Mouse (Mus musculus) central nervous system, embryonic 14 days (tissue): ENCODE data around the gene Gm6882. TPM values are rescaled to one million over a fixed set of nuclear protein-coding genes. Genes with fewer than 3 reads are reported as not detected.

Source experiments
- polyA plus RNA-seq: library from polyadenylated mRNA; depleted of rRNA; stranded (reverse); fragments of >200 nt; gene quantifications from 2 replicates; pipeline ENCODE4 v1.2.3, GENCODE M21; 2012; rRNA removed

Gm6882 gene
- not detected in 2 replicates for polyA plus RNA-seq

DNA sequence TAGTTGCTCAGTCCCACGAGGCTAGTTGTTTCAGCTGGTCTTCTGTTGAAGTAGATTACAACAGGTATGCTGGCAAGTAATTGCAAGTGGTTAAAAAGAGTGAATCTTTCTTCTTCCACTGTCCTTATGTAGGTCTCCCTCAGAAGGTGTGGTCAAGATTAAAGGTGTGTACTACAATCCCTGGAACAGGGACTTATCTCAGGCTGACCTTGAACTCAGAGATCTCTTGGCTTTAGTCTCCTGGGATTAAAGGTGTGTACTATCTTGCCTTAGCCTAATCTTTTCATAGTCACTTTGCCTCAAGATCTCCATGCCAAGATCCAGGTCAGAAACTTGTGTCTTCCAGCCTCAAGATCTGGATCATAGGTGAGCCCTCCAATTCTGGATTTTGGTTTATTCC is at the start of gene Gm6882:
Gene Gm6882 (minus strand): TSS at position 101 of the 400 bp plus-strand sequence.

Other genes with a start within 250 kb of the Gm6882 start
- gene Gm5157, start 242.3 kb downstream of the Gm6882 start, polyA plus RNA-seq: not detected in 2 replicates
- gene Vmn1r124, start 172.1 kb downstream of the Gm6882 start, polyA plus RNA-seq: not detected in 2 replicates
- not detected in 2 replicates for gene Vmn1r125, start 160.6 kb downstream of the Gm6882 start, polyA plus RNA-seq
- not detected in 2 replicates for gene Vmn1r126, start 131.3 kb downstream of the Gm6882 start, polyA plus RNA-seq
- gene Vmn1r127, start 112.9 kb downstream of the Gm6882 start, polyA plus RNA-seq: not detected in 2 replicates
- not detected in 2 replicates for gene Vmn1r128, start 83.4 kb downstream of the Gm6882 start, polyA plus RNA-seq
- not detected in 2 replicates for gene Vmn1r129, start 71.5 kb downstream of the Gm6882 start, polyA plus RNA-seq
- not detected in 2 replicates for gene Vmn1r130, start 79.0 kb upstream of the Gm6882 start, polyA plus RNA-seq
- gene Vmn1r131, start 113.3 kb upstream of the Gm6882 start, polyA plus RNA-seq: not detected in 2 replicates
- not detected in 2 replicates for gene Vmn1r132, start 181.3 kb upstream of the Gm6882 start, polyA plus RNA-seq